Mouse (Mus musculus): Measurements from ENCODE around the gene Smarca5. TPM values are rescaled to one million over a fixed set of nuclear protein-coding genes. Genes with fewer than 3 reads are reported as not detected.
A peak's percentile ranks its signal among the peaks of the same experiment; 100 is the strongest.

Smarca5 gene
- polyA plus RNA-seq, 1 experiment, result 8.6 TPM

- Histone ChIP-seq H3K4me1 (ENCODE audit: control insufficient read depth, insufficient read depth, low read length) (no peaks in the 10 kb centered on the region), H3K36me3 (ENCODE audit: control insufficient read depth, insufficient read depth, low read length) (peaks cover 1% of the 10 kb centered on the region; the same call in 1 of the 2 replicates)
Measured at GRCm38 (mm10) chr8:80768451-80768850, 29.2 kb upstream of the Smarca5 start.

GRCm38 (mm10) chr8:80753017-80753715 lies 13.9 kb upstream of the Smarca5 start:
- Histone ChIP-seq H3K27ac (ENCODE audit: control insufficient read depth, insufficient read depth, low read depth, low read length) (no peak overlapping the region), H3K4me3 (ENCODE audit: control insufficient read depth, low read depth, low read length) (no peak overlapping the region), H3K4me1 (ENCODE audit: control insufficient read depth, insufficient read depth, low read length) (no peaks in the 10 kb centered on the region), H3K36me3 (ENCODE audit: control insufficient read depth, insufficient read depth, low read length) (no peaks in the 10 kb centered on the region), H3K27me3 (ENCODE audit: control insufficient read depth, insufficient read depth, low read length) (no peaks in the 10 kb centered on the region)
- no peak for TF ChIP-seq POLR2A (IDR thresholded peaks at IDR 0.05; ENCODE audit: control insufficient read depth, low read depth, low read length)
- peak; percentile 75; the same call in 1 of the 2 replicates for TF ChIP-seq CTCF (IDR thresholded peaks at IDR 0.05; ENCODE audit: control insufficient read depth, insufficient read depth, insufficient replicate concordance, low read depth, low read length)

More at GRCm38 (mm10) chr8:80768451-80768850, 29.2 kb upstream of the Smarca5 start:
- Histone ChIP-seq H3K4me3 (ENCODE audit: control insufficient read depth, low read depth, low read length) (no peak overlapping the region), H3K27ac (ENCODE audit: control insufficient read depth, insufficient read depth, low read depth, low read length) (no peak overlapping the region), H3K27me3 (ENCODE audit: control insufficient read depth, insufficient read depth, low read length) (no peaks in the 10 kb centered on the region)
- TF ChIP-seq POLR2A (IDR thresholded peaks at IDR 0.05; ENCODE audit: control insufficient read depth, low read depth, low read length) (no peak), CTCF (IDR thresholded peaks at IDR 0.05; ENCODE audit: control insufficient read depth, insufficient read depth, insufficient replicate concordance, low read depth, low read length) (no peak)

GRCm38 (mm10) chr8:80752429-80752828 lies 13.1 kb upstream of the Smarca5 start:
- Histone ChIP-seq H3K4me3 (ENCODE audit: control insufficient read depth, low read depth, low read length) (no peak overlapping the region), H3K36me3 (ENCODE audit: control insufficient read depth, insufficient read depth, low read length) (no peaks in the 10 kb centered on the region), H3K27me3 (ENCODE audit: control insufficient read depth, insufficient read depth, low read length) (no peaks in the 10 kb centered on the region), H3K27ac (ENCODE audit: control insufficient read depth, insufficient read depth, low read depth, low read length) (no peak overlapping the region), H3K4me1 (ENCODE audit: control insufficient read depth, insufficient read depth, low read length) (no peaks in the 10 kb centered on the region)
- TF ChIP-seq POLR2A (IDR thresholded peaks at IDR 0.05; ENCODE audit: control insufficient read depth, low read depth, low read length) (no peak), CTCF (IDR thresholded peaks at IDR 0.05; ENCODE audit: control insufficient read depth, insufficient read depth, insufficient replicate concordance, low read depth, low read length) (no peak)

GRCm38 (mm10) chr8:80749091-80749490 lies 9.8 kb upstream of the Smarca5 start:
- H3K36me3 ChIP-seq (ENCODE audit: control insufficient read depth, insufficient read depth, low read length), result no peaks in the 10 kb centered on the region
- TF ChIP-seq CTCF (IDR thresholded peaks at IDR 0.05; ENCODE audit: control insufficient read depth, insufficient read depth, insufficient replicate concordance, low read depth, low read length) (no peak), POLR2A (IDR thresholded peaks at IDR 0.05; ENCODE audit: control insufficient read depth, low read depth, low read length) (no peak)

GRCm38 (mm10) chr8:80739932-80740331 lies 635 bp upstream of the Smarca5 start:
- Histone ChIP-seq H3K36me3 (ENCODE audit: control insufficient read depth, insufficient read depth, low read length) (peaks cover 1% of the 10 kb centered on the region; the same call in 1 of the 2 replicates), H3K27me3 (ENCODE audit: control insufficient read depth, insufficient read depth, low read length) (no peaks in the 10 kb centered on the region), H3K27ac (ENCODE audit: control insufficient read depth, insufficient read depth, low read depth, low read length) (peak overlapping the region; percentile 94), H3K4me1 (ENCODE audit: control insufficient read depth, insufficient read depth, low read length) (peaks cover 8% of the 10 kb centered on the region), H3K4me3 (ENCODE audit: control insufficient read depth, low read depth, low read length) (peak overlapping the region; percentile 86)
- TF ChIP-seq POLR2A (IDR thresholded peaks at IDR 0.05; ENCODE audit: control insufficient read depth, low read depth, low read length) (no peak), CTCF (IDR thresholded peaks at IDR 0.05; ENCODE audit: control insufficient read depth, insufficient read depth, insufficient replicate concordance, low read depth, low read length) (no peak)

More at GRCm38 (mm10) chr8:80749091-80749490, 9.8 kb upstream of the Smarca5 start:
- Histone ChIP-seq H3K27ac (ENCODE audit: control insufficient read depth, insufficient read depth, low read depth, low read length) (no peak overlapping the region), H3K27me3 (ENCODE audit: control insufficient read depth, insufficient read depth, low read length) (no peaks in the 10 kb centered on the region), H3K4me3 (ENCODE audit: control insufficient read depth, low read depth, low read length) (no peak overlapping the region), H3K4me1 (ENCODE audit: control insufficient read depth, insufficient read depth, low read length) (no peaks in the 10 kb centered on the region)

GRCm38 (mm10) chr8:80738388-80739154 lies 726 bp downstream of the Smarca5 start:
- peaks cover 1% of the 10 kb centered on the region; the same call in 1 of the 2 replicates for H3K36me3 ChIP-seq (ENCODE audit: control insufficient read depth, insufficient read depth, low read length)
- TF ChIP-seq CTCF (IDR thresholded peaks at IDR 0.05; ENCODE audit: control insufficient read depth, insufficient read depth, insufficient replicate concordance, low read depth, low read length) (no peak), POLR2A (IDR thresholded peaks at IDR 0.05; ENCODE audit: control insufficient read depth, low read depth, low read length) (no peak)
- no peaks in the 10 kb centered on the region for H3K27me3 ChIP-seq (ENCODE audit: control insufficient read depth, insufficient read depth, low read length)
- H3K27ac ChIP-seq (ENCODE audit: control insufficient read depth, insufficient read depth, low read depth, low read length), result peak overlapping the region; percentile 83
- H3K4me3 ChIP-seq (ENCODE audit: control insufficient read depth, low read depth, low read length), result peak overlapping the region; percentile 95
- H3K4me1 ChIP-seq (ENCODE audit: control insufficient read depth, insufficient read depth, low read length), result peaks cover 8% of the 10 kb centered on the region

GRCm38 (mm10) chr8:80738046-80738387 lies 1.3 kb downstream of the Smarca5 start:
- Histone ChIP-seq H3K27me3 (ENCODE audit: control insufficient read depth, insufficient read depth, low read length) (no peaks in the 10 kb centered on the region), H3K27ac (ENCODE audit: control insufficient read depth, insufficient read depth, low read depth, low read length) (peak overlapping the region; percentile 83; the same call in 1 of the 2 replicates), H3K36me3 (ENCODE audit: control insufficient read depth, insufficient read depth, low read length) (peaks cover 1% of the 10 kb centered on the region; the same call in 1 of the 2 replicates), H3K4me1 (ENCODE audit: control insufficient read depth, insufficient read depth, low read length) (peaks cover 8% of the 10 kb centered on the region), H3K4me3 (ENCODE audit: control insufficient read depth, low read depth, low read length) (peak overlapping the region; percentile 95)
- TF ChIP-seq POLR2A (IDR thresholded peaks at IDR 0.05; ENCODE audit: control insufficient read depth, low read depth, low read length), result no peak
- TF ChIP-seq CTCF (IDR thresholded peaks at IDR 0.05; ENCODE audit: control insufficient read depth, insufficient read depth, insufficient replicate concordance, low read depth, low read length), result no peak
